Mouse (Mus musculus) kidney, postnatal 4 days (tissue): ENCODE results near the gene Rbpjl.
A peak's percentile ranks its signal among the peaks of the same experiment; 100 is the strongest.

Experiments used
- DNase-seq, 2 experiments: peaks; one replicate each; pipeline ENCODE4 v3.0.0; 2021; ENCODE audit warnings: mixed read lengths in 2 of 2

Gene Rbpjl

DNA sequence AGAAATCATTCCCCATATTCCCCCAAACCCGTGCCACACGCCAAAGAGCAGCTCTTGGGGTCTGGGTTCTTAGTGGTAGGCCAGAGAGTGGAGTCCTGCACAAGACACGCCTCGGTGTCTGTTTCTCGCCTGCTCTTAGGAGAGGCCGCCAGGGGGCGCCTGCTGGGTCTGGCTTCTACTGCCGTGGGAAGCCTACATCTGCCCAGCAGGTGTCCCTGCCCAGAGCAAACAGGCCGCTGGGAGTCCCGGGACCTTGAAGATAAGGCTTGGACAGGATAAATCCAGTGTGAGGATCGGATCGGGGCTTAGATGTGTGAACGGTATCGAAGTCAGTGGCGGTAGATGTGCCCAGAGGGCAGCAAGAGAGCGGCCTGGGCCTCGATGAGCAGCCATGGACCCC, at the start of gene Rbpjl:
TSS of gene Rbpjl (plus strand) at position 236 of the 400 bp plus-strand sequence.
- DNase-seq = peak; percentile 89 to 92

DNA sequence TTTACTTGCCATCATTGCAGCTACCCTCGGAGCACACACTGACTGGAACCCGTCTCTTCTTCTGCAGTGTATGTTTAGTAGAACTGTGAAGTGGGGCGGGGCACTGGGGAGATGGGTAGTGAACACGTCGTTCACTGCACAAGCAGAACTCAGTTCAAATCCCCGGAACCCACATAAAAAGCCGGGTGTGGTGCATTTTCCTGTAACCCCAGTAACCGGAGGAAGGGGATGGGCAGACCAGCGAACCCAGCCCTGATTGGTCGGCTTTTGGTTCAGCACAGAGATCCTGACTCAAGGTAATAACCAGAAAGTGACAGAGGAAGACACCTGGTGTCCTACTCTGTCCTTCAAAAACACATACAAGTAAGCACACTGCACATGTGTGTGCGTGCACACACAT, 49.6 kb upstream of the Rbpjl start:
- no peak for DNase-seq

DNA sequence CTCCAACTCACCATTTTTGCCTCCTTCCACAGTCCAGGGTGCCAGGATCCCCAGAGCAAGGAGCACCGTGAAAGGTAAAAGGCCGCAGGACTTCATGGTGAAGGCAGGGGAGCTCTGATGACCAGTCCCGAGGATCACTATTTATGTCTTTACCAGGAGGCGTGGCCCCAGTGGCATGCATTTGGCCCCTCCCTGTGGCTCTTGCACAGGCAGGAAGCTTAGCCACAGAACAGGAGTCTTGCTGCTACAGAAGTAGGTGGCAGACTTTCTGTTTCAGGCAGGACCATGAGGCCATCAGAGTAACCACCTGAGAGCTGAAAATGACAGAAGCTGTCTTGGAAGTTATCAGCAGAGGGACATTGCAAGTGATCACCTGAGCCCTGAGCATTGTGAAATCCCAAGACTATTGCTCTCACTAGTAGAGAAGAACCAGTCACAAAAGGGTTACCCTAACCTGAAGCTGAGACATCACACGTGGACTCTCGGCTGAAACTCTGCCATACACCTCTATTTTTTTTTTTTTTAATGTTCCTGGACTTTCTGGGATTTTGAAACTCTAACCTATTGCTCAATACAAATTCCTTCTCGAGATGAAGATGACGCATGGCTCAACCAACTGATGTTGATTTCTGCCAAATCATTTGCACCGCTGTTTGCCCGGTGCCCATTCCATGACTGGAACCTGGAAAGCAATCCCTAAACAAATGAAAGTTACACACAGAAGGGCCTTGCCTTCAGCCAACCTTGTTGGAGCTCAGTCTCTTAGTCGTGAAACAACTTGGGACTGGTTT, 46.6 kb upstream of the Rbpjl start:
- no peak for DNase-seq

DNA sequence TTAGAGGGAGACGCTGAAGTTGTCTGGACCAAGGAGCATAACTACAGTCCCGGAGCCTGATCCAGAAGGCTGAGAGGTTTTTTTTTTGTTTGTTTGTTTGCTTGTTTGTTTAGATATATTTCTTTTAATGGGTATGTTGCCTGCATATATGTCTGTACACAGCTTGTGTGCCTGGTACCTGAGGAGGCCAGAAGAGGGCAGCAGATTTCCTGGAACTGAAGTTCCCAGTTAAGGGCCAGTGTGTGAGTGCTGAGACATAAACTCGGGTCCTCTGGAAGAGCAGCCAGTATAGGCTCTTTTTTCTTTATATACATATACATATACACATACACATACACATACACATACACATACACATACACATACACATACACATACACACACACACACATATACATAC, 44.6 kb upstream of the Rbpjl start:
- DNase-seq = peak; percentile 29 to 38

DNA sequence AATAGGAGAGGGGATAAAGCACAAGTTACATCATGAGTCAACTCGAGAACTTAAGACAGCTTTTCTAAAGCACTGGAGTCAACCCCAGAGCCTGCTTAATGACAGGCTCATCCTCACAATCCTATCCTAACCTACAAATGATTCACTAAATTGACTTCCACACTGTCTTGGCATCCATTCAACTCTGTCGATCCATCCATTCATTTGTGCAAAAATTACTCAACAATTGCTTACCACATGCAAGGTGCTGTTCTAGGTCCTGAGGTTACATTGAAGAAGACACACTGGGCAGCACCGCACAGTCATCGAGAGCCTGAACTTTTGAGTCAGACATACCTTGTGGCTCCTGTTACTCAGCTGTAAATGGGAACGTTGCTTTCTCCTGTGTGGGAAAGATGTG, 43.9 kb upstream of the Rbpjl start:
- no peak for DNase-seq

DNA sequence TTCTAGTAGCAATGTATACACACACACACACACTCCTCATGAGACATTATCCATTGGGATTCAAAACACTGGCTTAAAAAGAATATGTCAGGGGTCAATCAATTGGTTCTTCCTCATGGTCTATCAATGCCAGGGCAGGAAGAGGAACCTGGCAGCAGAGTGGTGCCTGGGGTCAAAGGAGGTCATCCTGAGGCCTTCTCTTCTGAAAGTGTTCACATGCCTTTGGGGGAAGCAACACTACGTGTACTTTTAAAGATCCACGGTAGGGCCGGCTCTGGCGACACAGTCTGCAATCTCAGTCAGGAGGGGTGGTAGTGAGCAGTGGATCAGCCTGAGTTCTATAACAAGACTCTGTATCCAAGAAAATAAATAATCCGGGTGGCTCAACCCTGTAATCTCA, 43.3 kb upstream of the Rbpjl start:
- no peak for DNase-seq

DNA sequence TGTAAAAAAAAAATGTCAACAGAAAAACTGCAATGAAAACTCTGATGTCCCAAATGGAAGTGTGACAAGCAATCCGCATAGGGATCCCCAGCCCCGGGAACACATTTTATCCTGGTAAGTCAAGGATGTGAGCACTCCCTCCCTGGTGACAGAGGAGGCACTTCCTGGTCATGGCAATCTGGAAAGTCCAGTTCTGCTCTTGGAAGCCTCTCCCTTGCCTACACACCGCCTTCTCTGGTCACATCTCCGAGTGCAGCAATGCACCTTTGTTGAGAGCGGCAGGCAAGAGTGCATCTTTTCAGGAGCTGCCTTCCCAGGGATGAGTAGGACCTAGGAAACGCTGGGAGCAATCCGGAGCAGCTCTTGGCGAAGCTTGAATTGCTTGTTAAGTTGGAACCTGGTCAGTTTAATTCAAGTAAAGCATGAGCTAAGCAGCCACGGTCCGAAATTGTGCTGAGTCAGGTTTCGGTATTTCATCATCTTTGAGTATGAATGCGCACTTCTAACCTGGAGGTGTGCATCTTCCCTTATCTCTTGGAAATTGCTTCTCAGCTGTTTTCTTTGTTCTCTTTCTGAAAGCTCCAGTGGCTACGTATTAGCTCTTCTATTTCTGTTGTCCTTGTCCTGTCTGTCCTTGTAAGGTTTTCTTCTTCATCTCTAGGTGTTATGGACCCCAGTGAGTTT, 41.8 kb upstream of the Rbpjl start:
- no peak for DNase-seq

DNA sequence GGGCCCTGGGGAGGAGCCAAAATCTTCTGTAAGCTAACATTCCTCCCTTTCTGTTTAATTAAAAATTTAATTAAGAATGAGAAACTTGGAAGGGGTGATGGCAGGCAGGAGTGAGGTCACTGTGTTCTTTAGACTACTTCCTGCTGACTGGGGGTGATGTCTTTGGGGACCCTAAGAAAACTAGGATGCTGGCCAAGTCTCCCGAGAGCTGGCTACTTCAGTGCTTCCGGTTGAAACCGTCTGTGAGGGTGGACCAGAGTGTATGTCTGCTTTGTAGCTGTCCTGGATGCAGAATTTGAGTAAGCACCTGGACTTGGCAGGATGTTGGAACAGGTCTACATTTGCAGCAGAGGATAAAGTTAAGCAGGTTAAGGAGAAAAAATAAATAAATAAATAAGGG, 36.0 kb upstream of the Rbpjl start:
- peak in 1 of 2 experiments; percentile 15 for DNase-seq

DNA sequence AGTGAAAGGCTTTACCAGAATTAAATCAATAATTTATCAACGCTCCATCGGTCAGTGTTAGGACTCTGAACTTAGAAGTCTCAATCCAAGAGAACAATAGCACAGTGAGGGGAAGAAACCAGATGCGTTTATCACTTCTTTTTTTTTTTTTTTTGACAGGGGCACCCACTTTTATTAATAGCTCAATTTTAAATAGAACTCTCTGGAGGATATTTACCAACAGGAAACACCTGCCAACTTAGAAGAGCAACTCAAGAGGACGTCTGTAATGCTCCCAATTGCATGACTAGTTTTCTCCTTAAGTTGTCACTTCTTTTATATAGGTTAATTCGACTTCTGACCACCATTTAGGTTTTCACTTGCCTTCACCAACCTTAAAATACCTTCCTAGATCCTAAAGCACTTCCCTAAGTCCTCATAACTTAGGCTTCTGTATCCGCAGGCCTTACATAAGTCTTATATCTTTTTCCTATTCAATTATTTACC, 34.3 kb upstream of the Rbpjl start:
- no peak for DNase-seq

DNA sequence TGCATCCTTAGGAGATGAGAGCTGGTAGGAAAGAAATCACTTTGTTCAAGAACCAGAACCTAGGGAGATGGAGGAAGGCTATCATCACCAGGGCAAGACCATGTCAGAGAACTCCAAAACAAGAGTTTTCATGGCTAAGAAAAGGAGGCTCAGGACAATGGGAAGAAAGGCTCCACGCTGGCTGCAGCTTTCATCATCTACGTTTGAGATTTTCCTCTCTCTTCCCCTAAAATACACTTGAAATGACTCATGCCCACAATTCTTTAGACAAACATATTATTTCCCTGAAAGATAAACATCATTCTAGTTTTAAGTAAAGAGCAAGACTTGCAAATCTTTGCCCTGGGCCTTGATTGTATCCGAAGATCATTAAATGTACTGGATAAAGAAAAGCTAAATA, 31.6 kb upstream of the Rbpjl start:
- DNase-seq = no peak

DNA sequence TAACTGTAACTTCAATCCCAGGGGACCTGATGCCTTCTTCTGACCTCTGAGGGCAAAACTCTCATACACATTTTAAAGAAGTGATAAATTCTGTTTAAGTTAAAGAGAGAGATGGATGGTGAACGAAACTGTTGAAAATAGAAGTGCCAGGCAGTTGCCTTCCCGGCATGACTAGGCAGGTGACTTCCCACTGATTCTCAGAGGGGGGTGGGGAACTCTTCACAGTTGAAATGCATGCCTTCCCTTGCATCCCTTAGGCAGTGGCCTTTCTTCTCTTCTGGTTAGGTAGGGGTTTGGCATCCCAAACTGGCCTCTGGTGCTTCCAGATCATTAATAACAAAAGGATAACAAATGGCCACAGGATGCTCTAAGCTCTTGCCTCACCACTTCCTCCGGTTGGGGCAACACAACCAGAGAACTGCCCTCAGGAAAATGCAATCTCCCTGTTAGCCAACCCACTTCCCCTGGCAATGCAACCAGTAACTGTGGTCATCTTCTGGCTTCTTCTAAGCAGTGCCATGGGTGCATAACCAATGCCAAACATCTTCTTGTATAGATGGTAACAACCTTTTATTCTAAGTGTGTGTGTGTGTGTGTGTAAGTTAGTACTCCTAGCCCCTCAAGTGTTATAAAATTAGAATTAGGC, 30.4 kb upstream of the Rbpjl start:
- DNase-seq = no peak

DNA sequence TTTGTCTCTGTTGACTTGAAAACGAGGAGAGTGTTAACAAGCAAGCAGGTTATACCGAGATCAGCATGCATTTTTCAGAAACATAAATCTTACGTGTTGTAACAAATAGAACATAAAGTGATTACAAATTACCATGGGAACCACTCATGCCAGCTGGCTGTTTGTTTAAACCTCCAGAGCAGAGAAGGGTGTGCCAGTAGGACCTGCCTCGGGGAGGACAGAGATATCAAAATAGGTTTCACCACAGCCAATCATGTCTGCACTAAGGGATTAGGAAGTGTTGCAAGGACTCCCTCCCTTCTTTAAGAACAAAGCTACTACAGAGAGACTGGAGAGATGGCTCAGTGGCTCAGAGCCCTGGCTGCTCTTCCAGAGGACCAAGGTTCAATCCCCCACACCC, 29.8 kb upstream of the Rbpjl start:
- no peak for DNase-seq

DNA sequence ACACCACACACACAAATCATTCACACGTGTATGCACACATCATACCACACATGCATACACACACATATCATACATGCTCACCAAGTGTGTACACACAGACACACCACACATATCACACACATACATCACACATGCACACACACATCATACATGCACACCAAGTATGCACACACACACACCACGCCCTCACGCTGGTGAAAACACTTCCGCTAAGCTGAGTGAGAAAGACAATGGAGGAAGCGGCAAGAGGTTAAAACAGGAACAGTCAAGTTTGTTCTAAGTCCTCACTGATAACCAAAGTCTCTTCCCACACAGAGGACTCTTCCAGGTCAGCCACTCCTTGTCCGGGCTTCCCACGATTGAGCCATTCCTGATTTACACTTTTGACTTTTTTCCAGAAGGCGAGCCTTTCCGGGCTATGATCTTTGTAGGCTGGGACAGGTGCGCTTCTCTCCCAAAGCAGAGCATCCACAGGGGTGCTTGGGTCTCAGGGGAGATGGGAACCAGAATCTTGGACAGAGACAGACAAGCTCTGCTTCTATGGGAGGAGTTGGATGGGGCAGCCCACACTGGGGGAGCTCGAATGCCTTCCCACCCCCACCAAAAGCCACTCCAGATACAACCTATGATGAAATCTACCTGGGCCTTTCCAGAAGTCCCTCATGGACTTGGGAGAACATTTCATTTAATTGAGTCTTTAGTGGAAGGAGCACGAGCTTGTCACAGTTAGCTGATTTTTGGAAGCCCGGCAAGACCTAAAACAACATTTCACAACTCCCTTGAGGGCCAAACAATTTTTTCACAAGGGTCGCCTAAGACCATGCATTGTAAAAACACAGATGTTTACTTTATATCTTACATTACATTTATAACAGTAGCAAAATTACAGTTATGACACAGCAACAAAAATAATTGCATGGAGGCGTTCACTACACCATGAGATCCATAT, 25.2 kb upstream of the Rbpjl start:
- no peak for DNase-seq

DNA sequence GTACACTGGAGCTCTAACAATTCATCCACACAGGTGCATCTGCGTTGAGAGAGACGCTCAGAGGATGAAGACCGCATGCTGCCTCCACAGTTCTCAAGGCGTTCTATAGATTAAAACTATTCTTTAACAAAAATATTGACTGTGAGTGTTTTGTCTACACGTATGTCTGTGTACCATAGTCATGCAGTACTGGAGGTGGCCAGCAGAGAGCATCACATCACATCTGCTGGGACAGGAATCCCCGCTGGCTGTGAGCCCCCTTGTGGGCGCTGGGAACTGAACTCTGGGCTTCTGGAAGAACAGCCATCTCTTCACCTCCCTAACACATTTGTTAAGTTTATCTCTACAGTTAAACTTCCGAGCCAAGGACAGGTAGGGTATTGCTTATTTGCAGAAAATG, 21.2 kb upstream of the Rbpjl start:
- DNase-seq = peak; percentile 25 to 32

DNA sequence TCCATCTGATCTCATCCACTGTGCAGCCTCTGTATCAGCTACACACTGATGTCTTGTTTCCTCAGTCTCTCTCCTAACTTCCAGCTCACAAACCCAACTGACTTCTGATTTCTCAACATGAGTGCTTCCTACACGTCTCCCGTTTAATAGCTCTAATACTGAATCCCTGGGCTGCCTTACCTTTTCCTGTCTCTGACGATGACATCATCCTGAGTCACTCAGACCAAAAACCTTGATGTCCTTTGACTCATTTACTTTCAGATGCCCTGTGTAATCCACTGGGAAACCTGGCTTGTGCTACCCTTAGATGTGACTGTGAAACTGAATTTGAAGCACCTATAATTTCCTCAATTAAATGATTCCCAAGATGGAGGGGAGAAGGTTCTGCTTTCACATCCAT, 20.0 kb upstream of the Rbpjl start:
- DNase-seq = no peak

DNA sequence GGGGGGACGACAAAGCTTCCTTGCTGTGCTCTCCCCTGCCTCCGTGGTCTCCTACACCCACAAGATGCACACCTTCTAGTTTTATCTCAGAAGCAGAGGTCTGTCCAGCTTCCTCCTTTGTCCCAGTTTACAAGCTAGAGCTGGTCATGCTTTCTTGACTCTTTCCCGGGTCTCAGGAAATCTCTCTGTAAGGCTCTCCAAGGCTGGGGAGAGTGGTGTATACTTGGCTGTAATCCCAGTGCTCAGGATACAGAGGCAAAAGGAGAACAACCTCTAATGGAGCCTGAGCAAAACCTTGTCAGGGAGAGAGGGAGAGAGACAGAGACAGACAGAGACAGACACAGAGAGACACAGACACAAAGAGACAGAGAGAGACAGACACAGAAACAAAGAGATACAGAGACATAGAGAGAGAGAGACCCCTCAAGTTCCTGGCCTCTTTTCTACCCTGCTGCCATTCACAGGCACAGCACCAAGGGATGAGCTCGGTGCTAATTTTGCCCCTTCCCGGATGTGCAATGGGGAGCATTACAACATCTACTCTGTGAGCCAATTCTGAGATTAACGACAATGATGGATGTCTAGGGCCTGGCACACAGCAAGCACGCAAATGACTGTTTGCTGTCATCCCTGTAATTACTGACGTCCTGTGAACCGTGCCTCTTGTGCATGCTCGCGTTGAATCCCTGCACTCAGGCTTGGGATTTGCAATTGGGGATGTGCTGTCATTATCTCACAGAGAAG, 19.1 kb upstream of the Rbpjl start:
- DNase-seq = no peak

DNA sequence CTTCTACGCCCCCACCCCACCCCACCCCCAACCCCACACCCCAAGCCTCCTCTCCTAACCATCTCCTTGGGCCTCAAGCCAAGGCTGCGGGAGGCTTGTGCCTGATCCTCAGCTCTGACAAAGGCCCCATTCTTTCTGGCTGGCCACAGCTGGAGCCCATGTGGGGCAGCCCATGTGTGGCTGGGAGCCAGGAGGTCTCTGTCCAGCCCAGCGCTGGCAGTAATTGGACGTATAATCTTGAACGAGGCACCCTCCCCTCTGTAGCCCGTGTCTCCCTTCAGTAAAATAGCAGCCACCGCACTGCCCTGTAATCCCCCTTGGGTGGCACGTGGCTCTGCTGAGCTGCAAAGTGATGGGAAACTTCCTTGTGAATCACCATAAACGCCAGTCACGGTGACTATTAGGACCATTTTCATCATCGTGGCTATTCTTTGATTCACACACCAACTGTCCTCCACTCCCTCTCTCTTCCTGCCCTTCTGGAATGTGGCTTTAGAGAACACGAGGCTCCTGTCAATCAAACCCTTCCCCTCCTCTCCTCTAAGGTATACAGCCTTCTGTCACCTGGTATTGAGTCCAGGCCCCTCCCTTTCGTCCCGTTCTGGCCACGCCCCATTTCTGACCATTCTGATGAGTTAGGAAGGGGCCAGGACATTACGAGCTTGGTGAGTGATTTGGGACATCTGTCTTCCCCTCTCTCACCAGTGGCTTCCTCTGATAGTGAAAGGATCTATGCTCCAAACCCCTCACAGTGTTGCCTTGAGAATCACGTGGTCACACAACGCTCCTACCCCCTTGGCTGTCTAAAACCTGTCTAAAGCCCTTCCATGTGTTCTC, 16.8 kb upstream of the Rbpjl start:
- DNase-seq = peak in 1 of 2 experiments; percentile 11

DNA sequence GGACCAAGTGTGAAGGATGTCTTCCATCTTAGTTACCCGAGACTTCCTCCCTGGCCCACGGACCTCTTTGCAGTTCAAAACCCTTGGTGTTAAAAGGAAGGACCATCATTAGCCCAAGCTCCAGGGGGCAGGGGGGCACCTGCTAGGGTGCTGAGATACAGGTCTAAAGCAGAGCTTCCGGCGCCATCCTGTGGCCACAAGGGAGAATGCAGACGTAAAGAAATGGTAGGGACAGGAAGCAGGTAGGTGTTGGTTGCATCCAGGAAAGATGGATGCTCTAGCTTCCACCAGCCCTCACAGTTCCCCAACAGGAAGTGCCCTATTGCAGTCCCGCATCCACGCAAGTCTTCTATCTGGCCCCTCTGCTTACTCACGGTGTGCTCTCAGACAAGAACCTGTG, 16.0 kb upstream of the Rbpjl start:
- peak; percentile 67 to 71 for DNase-seq

DNA sequence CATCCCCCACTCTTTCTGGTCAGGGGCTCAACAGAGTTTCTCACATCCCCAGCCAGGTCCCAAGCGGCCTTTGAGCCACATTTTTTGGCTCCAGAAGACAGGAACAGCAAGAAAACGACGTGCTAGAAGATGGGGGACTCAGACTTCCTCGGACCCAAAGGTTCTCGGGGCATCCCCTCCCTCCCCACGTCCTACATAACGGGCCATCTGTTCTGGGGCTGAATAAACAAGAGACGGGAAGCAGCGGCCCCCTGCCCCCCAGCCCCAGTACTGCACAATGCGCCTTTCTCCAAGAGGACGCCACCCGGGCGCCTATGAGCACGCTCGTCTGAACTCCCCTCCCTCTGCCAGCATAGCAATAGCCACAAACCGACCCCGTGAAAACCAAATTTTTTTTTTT, 13.9 kb upstream of the Rbpjl start, which contains the start of gene Slpi:
TSS of gene Slpi (minus strand) at position 76 of the 400 bp plus-strand sequence.
- peak; percentile 35 to 58 for DNase-seq

DNA sequence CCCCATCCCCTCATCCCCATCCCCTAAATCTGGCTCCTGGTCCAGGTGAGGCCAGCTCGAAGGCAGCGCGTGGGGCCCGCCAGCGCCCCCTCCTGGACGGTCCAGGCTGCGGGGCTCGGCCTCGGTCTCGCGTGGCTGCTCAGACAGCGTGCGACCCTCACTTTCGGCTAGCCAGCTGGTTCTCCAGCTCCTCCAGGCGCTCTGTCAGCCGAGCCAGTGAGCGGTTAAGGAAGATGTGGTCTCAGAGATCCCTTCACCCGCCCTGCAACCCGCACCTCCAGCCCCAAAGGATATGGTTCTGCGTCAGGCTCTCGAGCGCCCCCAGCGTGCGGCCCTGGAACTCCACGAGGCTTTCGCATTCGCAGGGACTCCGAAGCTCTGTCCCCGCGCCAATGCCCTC, 13.4 kb upstream of the Rbpjl start:
- DNase-seq = peak; percentile 93 to 94

DNA sequence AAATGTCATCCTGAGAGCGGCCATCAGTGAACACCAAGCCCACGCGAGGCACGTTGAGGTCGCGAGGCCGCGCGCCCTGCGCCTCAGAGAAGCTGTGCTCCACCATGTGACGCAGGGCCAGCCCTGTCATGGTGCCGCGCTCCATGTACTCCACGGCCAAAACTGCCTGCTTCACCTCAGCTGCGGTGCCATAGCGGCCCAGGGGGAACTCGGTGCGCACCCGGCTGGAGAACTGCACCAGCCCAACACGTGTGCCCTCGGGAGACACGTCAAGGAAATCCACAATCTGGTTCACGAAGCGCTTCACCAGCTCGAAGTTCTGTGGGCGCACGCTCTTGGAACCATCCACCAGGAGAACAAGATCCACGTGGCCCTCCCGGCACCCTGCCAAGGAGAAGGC, 9.8 kb upstream of the Rbpjl start:
- no peak for DNase-seq
